Mouse (Mus musculus) embryonic fibroblast, embryonic 13.5 days (primary cell): ENCODE measurements around the gene Nectin3. TPM values are rescaled to one million over a fixed set of nuclear protein-coding genes. Genes with fewer than 3 reads are reported as not detected.

Experiments
- H3K27ac ChIP-seq: 2 replicates; pipeline ENCODE4 v1.5.1; 2012; ENCODE audit warnings: low read length, control low read depth, inconsistent platforms; ENCODE audit not compliant: insufficient read depth
- H3K4me1 ChIP-seq: 2 replicates; pipeline ENCODE4 v1.6.1; 2011; ENCODE audit warnings: low read length; ENCODE audit not compliant: control insufficient read depth, insufficient read depth
- H3K4me3 ChIP-seq: 2 replicates; pipeline ENCODE4 v1.5.1; 2011; ENCODE audit warnings: mild to moderate bottlenecking, control low read depth, low read length; ENCODE audit not compliant: insufficient read depth
- CTCF ChIP-seq: IDR thresholded peaks from 2 replicates; pipeline ENCODE4 v1.5.1; 2011; ENCODE audit warnings: mild to moderate bottlenecking, control low read depth, low read length, moderate library complexity, borderline replicate concordance; ENCODE audit not compliant: insufficient read depth
- POLR2A ChIP-seq: IDR thresholded peaks from 2 replicates; pipeline ENCODE4 v1.6.1; 2011; ENCODE audit warnings: low read depth, mild to moderate bottlenecking, control low read depth, low read length, moderate library complexity
- polyA plus RNA-seq: library from polyadenylated mRNA; stranded (reverse); fragments of >200 nt; gene quantifications from 2 replicates; pipeline ENCODE4 v1.2.4, GENCODE M21; 2011; ENCODE audit warnings: low read depth; ENCODE audit not compliant: missing spikeins, insufficient read length

The Nectin3 gene
- polyA plus RNA-seq, 1 experiment = 47.7 TPM

- TF ChIP-seq POLR2A = no peak
- TF ChIP-seq CTCF = no peak
- Histone ChIP-seq H3K4me3 (no peak overlapping the region), H3K4me1 (no peaks in the 10 kb centered on the region), H3K27ac (no peak overlapping the region)
Observed at GRCm38 (mm10) chr16:46431317-46431716, 67.0 kb downstream of the Nectin3 start.

GRCm38 (mm10) chr16:46416177-46416576 lies 82.1 kb downstream of the Nectin3 start:
- Histone ChIP-seq H3K4me1 (no peaks in the 10 kb centered on the region), H3K27ac (no peak overlapping the region), H3K4me3 (no peak overlapping the region)
- TF ChIP-seq CTCF = no peak
- no peak for TF ChIP-seq POLR2A

- TF ChIP-seq CTCF = no peak
- no peak for TF ChIP-seq POLR2A
- no peak overlapping the region for H3K27ac ChIP-seq
- H3K4me1 ChIP-seq = no peaks in the 10 kb centered on the region
Observed at GRCm38 (mm10) chr16:46410739-46411057, 87.6 kb downstream of the Nectin3 start.

GRCm38 (mm10) chr16:46410053-46410738 lies 88.1 kb downstream of the Nectin3 start:
- Histone ChIP-seq H3K4me3 (no peak overlapping the region), H3K27ac (no peak overlapping the region), H3K4me1 (no peaks in the 10 kb centered on the region)
- TF ChIP-seq CTCF (no peak), POLR2A (no peak)

More at GRCm38 (mm10) chr16:46410739-46411057, 87.6 kb downstream of the Nectin3 start:
- H3K4me3 ChIP-seq = no peak overlapping the region

GRCm38 (mm10) chr16:46407997-46408396 lies 90.3 kb downstream of the Nectin3 start:
- Histone ChIP-seq H3K27ac (no peak overlapping the region), H3K4me1 (no peaks in the 10 kb centered on the region), H3K4me3 (no peak overlapping the region)
- no peak for TF ChIP-seq CTCF
- no peak for TF ChIP-seq POLR2A

- H3K4me3 ChIP-seq = no peak overlapping the region
- H3K27ac ChIP-seq = no peak overlapping the region
- TF ChIP-seq CTCF (no peak), POLR2A (no peak)
- no peaks in the 10 kb centered on the region for H3K4me1 ChIP-seq
Observed at GRCm38 (mm10) chr16:46406844-46407639, 91.3 kb downstream of the Nectin3 start.

GRCm38 (mm10) chr16:46397945-46398344 lies 100.4 kb downstream of the Nectin3 start:
- no peak overlapping the region for H3K4me3 ChIP-seq
- TF ChIP-seq CTCF = no peak
- no peak for TF ChIP-seq POLR2A
- H3K27ac ChIP-seq = no peak overlapping the region
- H3K4me1 ChIP-seq = no peaks in the 10 kb centered on the region

- Histone ChIP-seq H3K27ac (no peak overlapping the region), H3K4me3 (no peak overlapping the region), H3K4me1 (no peaks in the 10 kb centered on the region)
- no peak for TF ChIP-seq POLR2A
- TF ChIP-seq CTCF = no peak
Observed at GRCm38 (mm10) chr16:46389415-46390033, 108.8 kb downstream of the Nectin3 start.

- Histone ChIP-seq H3K4me1 (no peaks in the 10 kb centered on the region), H3K4me3 (no peak overlapping the region), H3K27ac (no peak overlapping the region)
- TF ChIP-seq POLR2A (no peak), CTCF (no peak)
Observed at GRCm38 (mm10) chr16:46388527-46389414, 109.6 kb downstream of the Nectin3 start.
